Mouse (Mus musculus): ENCODE results near the gene Hs3st3a1. TPM values are rescaled to one million over a fixed set of nuclear protein-coding genes. Genes with fewer than 3 reads are reported as not detected.

Gene Hs3st3a1
- total and polyA plus RNA-seq, 3 experiments, result 0.03 TPM; not detected in 2

GRCm38 (mm10) chr11:64396331-64396881, 38.7 kb upstream of the Hs3st3a1 start:
- H3K4me1 ChIP-seq (ENCODE audit: control insufficient read depth in 1 of 2, insufficient read depth in 2 of 2, low read length in 2 of 2), result no peaks in the 10 kb centered on the region
- no peak overlapping the region for H3K4me3 ChIP-seq (ENCODE audit: control insufficient read depth in 1 of 2, insufficient read depth in 1 of 2, low read depth in 2 of 2, low read length in 2 of 2)
- no peaks in the 10 kb centered on the region for H3K9me3 ChIP-seq (replicated peaks; ENCODE audit: insufficient read depth, low read length)
- no peaks in the 10 kb centered on the region for H3K27me3 ChIP-seq (ENCODE audit: control insufficient read depth in 1 of 2, insufficient read depth in 2 of 2, low read length in 2 of 2)
- H3K79me2 ChIP-seq (ENCODE audit: control insufficient read depth, insufficient read depth, low read length, poor library complexity), result no peaks in the 10 kb centered on the region
- no peaks in the 10 kb centered on the region for H3K36me3 ChIP-seq (ENCODE audit: control insufficient read depth in 1 of 2, insufficient read depth in 2 of 2, low read length in 2 of 2)
- TF ChIP-seq MEF2A (IDR thresholded peaks at IDR 0.05; ENCODE audit: extremely low read depth, insufficient replicate concordance, low read depth, low read length, poor library complexity, severe bottlenecking) (no peak), CHD1 (IDR thresholded peaks at IDR 0.05; ENCODE audit: low read depth, low read length) (no peak), JUND (IDR thresholded peaks at IDR 0.05; ENCODE audit: low read depth, low read length) (no peak), POLR2A (IDR thresholded peaks at IDR 0.05; ENCODE audit: control insufficient read depth in 1 of 2, insufficient read depth in 1 of 2, low read depth in 1 of 2, low read length in 2 of 2, poor library complexity in 1 of 2) (no peak), CHD2 (IDR thresholded peaks at IDR 0.05; ENCODE audit: low read length) (no peak)
- H3K27ac ChIP-seq (ENCODE audit: control insufficient read depth, low read depth, low read length), result no peak overlapping the region
- H3K9ac ChIP-seq (ENCODE audit: control insufficient read depth, low read depth, low read length, poor library complexity, severe bottlenecking), result no peak overlapping the region
- DNase-seq (ENCODE audit: low read depth, low spot score), result no peak

GRCm38 (mm10) chr11:64396949-64397348, 38.2 kb upstream of the Hs3st3a1 start:
- Histone ChIP-seq H3K27ac (ENCODE audit: control insufficient read depth, low read depth, low read length) (no peak overlapping the region), H3K4me3 (ENCODE audit: control insufficient read depth in 1 of 2, insufficient read depth in 1 of 2, low read depth in 2 of 2, low read length in 2 of 2) (no peak overlapping the region), H3K27me3 (ENCODE audit: control insufficient read depth in 1 of 2, insufficient read depth in 2 of 2, low read length in 2 of 2) (no peaks in the 10 kb centered on the region), H3K9me3 (replicated peaks; ENCODE audit: insufficient read depth, low read length) (no peaks in the 10 kb centered on the region), H3K4me1 (ENCODE audit: control insufficient read depth in 1 of 2, insufficient read depth in 2 of 2, low read length in 2 of 2) (no peaks in the 10 kb centered on the region), H3K9ac (ENCODE audit: control insufficient read depth, low read depth, low read length, poor library complexity, severe bottlenecking) (no peak overlapping the region), H3K36me3 (ENCODE audit: control insufficient read depth in 1 of 2, insufficient read depth in 2 of 2, low read length in 2 of 2) (no peaks in the 10 kb centered on the region), H3K79me2 (ENCODE audit: control insufficient read depth, insufficient read depth, low read length, poor library complexity) (no peaks in the 10 kb centered on the region)
- DNase-seq (ENCODE audit: low read depth, low spot score), result no peak
- no peak for TF ChIP-seq NRF1 (IDR thresholded peaks at IDR 0.05; ENCODE audit: insufficient read depth, low read depth, low read length, poor library complexity, severe bottlenecking)
- no peak for TF ChIP-seq ELF1 (IDR thresholded peaks at IDR 0.05; ENCODE audit: low read depth, low read length)
- no peak for TF ChIP-seq ZMIZ1 (IDR thresholded peaks at IDR 0.05; ENCODE audit: low read depth, low read length)
- TF ChIP-seq GABPA (IDR thresholded peaks at IDR 0.05; ENCODE audit: low read depth, low read length), result no peak
- no peak for TF ChIP-seq SIN3A (IDR thresholded peaks at IDR 0.05; ENCODE audit: low read length)
- TF ChIP-seq NELFE (IDR thresholded peaks at IDR 0.05; ENCODE audit: low read depth, low read length), result no peak
- TF ChIP-seq MXI1 (IDR thresholded peaks at IDR 0.05; ENCODE audit: low read depth, low read length), result no peak
- TF ChIP-seq CHD1 (IDR thresholded peaks at IDR 0.05; ENCODE audit: low read depth, low read length), result no peak
- no peak for TF ChIP-seq ZKSCAN1 (IDR thresholded peaks at IDR 0.05; ENCODE audit: low read depth, low read length)
- no peak for TF ChIP-seq POLR2AphosphoS5 (IDR thresholded peaks at IDR 0.05; ENCODE audit: borderline replicate concordance, low read depth, low read length)
- TF ChIP-seq ETS1 (IDR thresholded peaks at IDR 0.05; ENCODE audit: low read depth, low read length), result no peak
- no peak for TF ChIP-seq MYB (IDR thresholded peaks at IDR 0.05; ENCODE audit: low read depth, low read length)
- no peak for TF ChIP-seq MYC (IDR thresholded peaks at IDR 0.05; ENCODE audit: low read depth, low read length)
- TF ChIP-seq USF2 (IDR thresholded peaks at IDR 0.05; ENCODE audit: borderline replicate concordance in 1 of 2, insufficient read depth in 1 of 2, low read depth in 1 of 2, low read length in 2 of 2), result no peak
- TF ChIP-seq MAX (IDR thresholded peaks at IDR 0.05; ENCODE audit: low read length), result no peak
- no peak for TF ChIP-seq RAD21 (IDR thresholded peaks at IDR 0.05; ENCODE audit: low read depth, low read length)
- no peak for TF ChIP-seq RCOR1 (IDR thresholded peaks at IDR 0.05; ENCODE audit: low read depth, low read length)
- no peak for TF ChIP-seq SMC3 (IDR thresholded peaks at IDR 0.05; ENCODE audit: low read depth, low read length)
- TF ChIP-seq TCF12 (IDR thresholded peaks at IDR 0.05; ENCODE audit: low read depth, low read length), result no peak
- no peak for TF ChIP-seq POLR2AphosphoS2 (IDR thresholded peaks at IDR 0.05; ENCODE audit: low read length)

Data from MEL (cell line).